Mouse (Mus musculus) heart, postnatal 0 days (tissue): Measurements from ENCODE around the gene Herc6.

ENCODE experiments used
- CTCF ChIP-seq: IDR thresholded peaks from 2 replicates; pipeline ENCODE4 v1.5.1; 2016; ENCODE audit warnings: antibody characterized with exemption, control low read depth, low read depth
- EP300 ChIP-seq: IDR thresholded peaks from 2 replicates; pipeline ENCODE4 v1.6.1; 2016; ENCODE audit warnings: antibody characterized with exemption, low read depth

- TF ChIP-seq CTCF, result no peak; the same call in 1 of the 2 replicates
- TF ChIP-seq EP300, result no peak
Measured at GRCm38 (mm10) chr6:57531011-57531410, 49.8 kb upstream of the Herc6 start.
